Mouse (Mus musculus) forebrain, embryonic 10.5 days (tissue): ENCODE results near the gene Vmn1r207-ps. TPM values are rescaled to one million over a fixed set of nuclear protein-coding genes. Genes with fewer than 3 reads are reported as not detected.
"Not testable (repeated sequence)": the region's sequence is repeated elsewhere in the genome, so short reads cannot be mapped to it uniquely, and the experiment has no call there.

Source experiments
- DNase-seq: peaks from one replicate; pipeline ENCODE4 v3.0.0-alpha.2; 2017; ENCODE audit warnings: low spot score; ENCODE audit errors: extremely low spot score
- H3K27ac ChIP-seq: fragments of 300-500 bp; sonication (generic); 2 replicates; pipeline ENCODE4 v1.5.1; 2016; ENCODE audit warnings: mild to moderate bottlenecking
- H3K27me3 ChIP-seq: fragments of 300-500 bp; sonication (generic); 2 replicates; pipeline ENCODE4 v1.6.1; 2016; ENCODE audit warnings: mild to moderate bottlenecking; ENCODE audit not compliant: poor library complexity, severe bottlenecking
- H3K36me3 ChIP-seq: fragments of 300-500 bp; sonication (generic); replicated peaks from 2 replicates; pipeline ENCODE4 v1.6.1; 2016; ENCODE audit warnings: mild to moderate bottlenecking, moderate library complexity
- H3K4me1 ChIP-seq: fragments of 300-500 bp; sonication (generic); 2 replicates; pipeline ENCODE4 v1.6.1; 2016
- H3K4me3 ChIP-seq: fragments of 300-500 bp; sonication (generic); 2 replicates; pipeline ENCODE4 v1.5.1; 2016; ENCODE audit warnings: mild to moderate bottlenecking, moderate library complexity
- H3K9me3 ChIP-seq: fragments of 300-500 bp; sonication (generic); 2 replicates; pipeline ENCODE4 v1.6.1; 2016; ENCODE audit warnings: mild to moderate bottlenecking, moderate library complexity
- WGBS: fragments of 180-500 bp; shearing (Covaris S2); methylation state at CpG from one replicate; pipeline ENCODE4 v1.1.7; 2016; 5-methylcytosine and 5-hydroxymethylcytosine counted together
- polyA plus RNA-seq: library from polyadenylated mRNA; unstranded; fragments of >200 nt; fragmentation: Nextera tagmentation; extraction: Ambion mirVana; gene quantifications from 2 replicates; pipeline ENCODE4 v1.2.1, GENCODE M21; 2016

Gene Vmn1r207-ps
- polyA plus RNA-seq: not detected in 2 replicates

GRCm38 (mm10) chr13:22729529-22729928 lies at the start of gene Vmn1r207-ps:
TSS of gene Vmn1r207-ps (minus strand) at chr13:22729629.
- H3K27me3 ChIP-seq, DNase-seq, H3K27ac ChIP-seq, H3K4me1 ChIP-seq, H3K9me3 ChIP-seq, H3K36me3 ChIP-seq, H3K4me3 ChIP-seq: not testable (repeated sequence)

DNA sequence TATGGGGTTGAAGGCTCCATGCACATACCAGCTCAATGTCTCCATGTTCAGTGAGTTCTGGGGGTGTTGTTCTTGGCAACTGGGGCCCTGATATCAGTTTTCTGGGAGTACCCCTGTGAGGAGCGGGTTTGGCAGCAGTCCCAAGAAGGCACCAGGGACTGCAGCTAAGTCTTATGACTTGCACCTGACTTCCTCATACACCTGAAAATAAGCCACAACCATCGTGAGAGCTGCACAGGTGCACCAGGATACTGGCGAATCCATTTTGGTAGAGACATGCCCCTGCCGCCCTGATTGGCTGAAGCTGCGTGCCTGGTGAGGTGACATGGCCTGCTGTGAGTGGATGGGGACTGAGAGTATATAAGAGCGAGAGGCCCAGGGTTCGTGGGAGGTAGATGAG lies 47.9 kb upstream of the Vmn1r207-ps start, which contains the start of gene Vmn1r208:
Gene Vmn1r208, minus strand, starts transcription at position 101 of the 400 bp plus-strand sequence.
- H3K4me3 ChIP-seq, H3K27ac ChIP-seq, H3K9me3 ChIP-seq, H3K4me1 ChIP-seq, H3K36me3 ChIP-seq, DNase-seq, H3K27me3 ChIP-seq: not testable (repeated sequence)
- no CpG with 5 or more reads among the region's 7 CpGs for WGBS

GRCm38 (mm10) chr13:22771592-22771991 lies 42.2 kb upstream of the Vmn1r207-ps start:
- H3K27ac ChIP-seq, H3K4me3 ChIP-seq, H3K36me3 ChIP-seq, H3K27me3 ChIP-seq, H3K9me3 ChIP-seq, H3K4me1 ChIP-seq, DNase-seq: not testable (repeated sequence)
- 100% methylated on average over 1 of the region's 2 CpGs for WGBS

GRCm38 (mm10) chr13:22747524-22747923 lies 18.1 kb upstream of the Vmn1r207-ps start:
- no peak overlapping the region for H3K27ac ChIP-seq
- H3K4me3 ChIP-seq: no peak overlapping the region
- H3K4me1 ChIP-seq: no peaks in the 10 kb centered on the region
- DNase-seq: no peak
- H3K27me3 ChIP-seq: no peaks in the 10 kb centered on the region
- no peaks in the 10 kb centered on the region for H3K36me3 ChIP-seq
- H3K9me3 ChIP-seq: no peaks in the 10 kb centered on the region

GRCm38 (mm10) chr13:22706947-22707346 lies 22.5 kb downstream of the Vmn1r207-ps start:
- H3K9me3 ChIP-seq, H3K27ac ChIP-seq, H3K4me1 ChIP-seq, DNase-seq, H3K36me3 ChIP-seq, H3K27me3 ChIP-seq, H3K4me3 ChIP-seq: not testable (repeated sequence)

DNA sequence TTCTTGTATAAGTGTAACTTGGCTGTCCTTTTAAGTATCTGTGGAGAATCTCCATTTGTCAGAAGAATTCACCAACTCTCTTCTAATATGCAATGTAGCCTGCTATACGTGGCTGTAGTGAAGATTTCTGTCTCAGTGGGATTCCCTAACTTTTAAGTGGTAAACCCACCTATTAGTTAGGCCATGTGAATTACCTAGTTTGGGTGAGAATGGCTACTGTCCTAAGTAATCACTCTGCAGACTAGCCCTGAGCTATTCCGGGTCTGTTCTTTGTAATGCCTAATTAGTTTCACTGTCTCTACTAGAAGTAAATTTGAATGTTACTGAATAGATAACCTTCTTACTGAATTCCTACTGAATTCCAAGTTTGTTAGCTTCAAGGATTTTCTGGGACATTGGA lies 26.5 kb downstream of the Vmn1r207-ps start:
- not testable (repeated sequence) for H3K4me1 ChIP-seq
- 43% methylated on average over 2 of the region's 2 CpGs for WGBS

More for the DNA sequence above, 26.5 kb downstream of the Vmn1r207-ps start:
- H3K36me3 ChIP-seq, H3K4me3 ChIP-seq, H3K9me3 ChIP-seq, H3K27ac ChIP-seq, DNase-seq, H3K27me3 ChIP-seq: not testable (repeated sequence)

Other genes starting within 250 kb of the Vmn1r207-ps start
- 0.04 TPM in 1 of 2 replicates, not detected in the other for gene Vmn1r202, start 224.2 kb downstream of the Vmn1r207-ps start, polyA plus RNA-seq
- not detected in 2 replicates for gene Vmn1r203, start 211.5 kb downstream of the Vmn1r207-ps start, polyA plus RNA-seq
- gene Vmn1r204, start 176.4 kb downstream of the Vmn1r207-ps start, polyA plus RNA-seq: not detected in 2 replicates
- not detected in 2 replicates for gene Vmn1r205, start 136.6 kb downstream of the Vmn1r207-ps start, polyA plus RNA-seq
- not detected in 2 replicates for gene Vmn1r206, start 105.4 kb downstream of the Vmn1r207-ps start, polyA plus RNA-seq
- gene Vmn1r208, start 47.8 kb upstream of the Vmn1r207-ps start, polyA plus RNA-seq: not detected in 2 replicates
- not detected in 2 replicates for gene Vmn1r209, start 80.1 kb upstream of the Vmn1r207-ps start, polyA plus RNA-seq
- not detected in 2 replicates for gene Vmn1r210, start 101.7 kb upstream of the Vmn1r207-ps start, polyA plus RNA-seq
- gene Vmn1r211, start 127.9 kb upstream of the Vmn1r207-ps start, polyA plus RNA-seq: not detected in 2 replicates
- gene Vmn1r212, start 154.6 kb upstream of the Vmn1r207-ps start, polyA plus RNA-seq: not detected in 2 replicates